In the genomic region with DNA sequence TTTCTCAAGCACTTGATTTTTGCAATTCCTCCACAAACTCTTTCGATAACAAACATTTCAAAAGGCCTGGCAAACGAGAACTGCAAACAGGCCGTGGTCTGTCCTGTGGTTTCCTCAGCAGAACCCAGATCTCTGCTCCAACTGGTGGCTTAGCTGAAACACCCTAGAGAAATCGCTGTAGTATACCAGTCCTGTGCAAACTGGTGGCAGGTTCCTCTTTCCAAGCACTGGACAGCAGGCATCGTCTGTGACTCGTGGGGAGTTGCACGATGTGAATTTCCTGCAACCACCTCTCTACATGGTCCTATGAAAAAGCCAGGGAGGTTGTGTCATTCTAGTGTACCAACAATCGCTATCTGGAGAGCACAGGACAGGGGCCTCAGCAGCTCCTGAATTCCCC, we compare ENCODE assay signal across 20 mouse cellular contexts. TPM values are rescaled to one million over a fixed set of nuclear protein-coding genes. Genes with fewer than 3 reads are reported as not detected.
DNase-seq lines count a peak whose midpoint lies in the region; ATAC-seq and TF ChIP-seq lines count a peak whose summit lies in the region.
"Had no signal": no experiment of that assay in that cellular context is flagged by ENCODE, and none has a peak within 500 bp of the region (broad histone marks: within the 10 kb centered on the region; RNA-seq: fewer than 3 reads in every experiment).

No protein-coding gene starts in this region.

- H3K4me2 ChIP-seq in liver, embryonic 12.5 days: no peak overlapping the region
- no peak overlapping the region for H3K4me2 ChIP-seq in liver, embryonic 11.5 days
- no peak overlapping the region for H3K4me2 ChIP-seq in liver, postnatal 0 days (ENCODE audit: low read depth, low read length)
- H3K4me2 ChIP-seq: forebrain, embryonic 13.5 days; heart, embryonic 13.5 days had no signal

- H3K9ac ChIP-seq in liver, embryonic 12.5 days: no peak overlapping the region
- H3K9ac ChIP-seq in liver, embryonic 11.5 days (ENCODE audit: low read depth, low read length): no peak overlapping the region
- no peak overlapping the region for H3K9ac ChIP-seq in MEL (ENCODE audit: control insufficient read depth, low read depth, low read length, poor library complexity, severe bottlenecking)
- H3K9ac ChIP-seq in liver, postnatal 0 days (replicated peaks): no peak overlapping the region
- H3K9ac ChIP-seq: forebrain, embryonic 13.5 days; heart, embryonic 13.5 days had no signal

- peaks cover 33% of the 10 kb centered on the region for H3K4me1 ChIP-seq in liver, embryonic 12.5 days
- H3K4me1 ChIP-seq in liver, embryonic 11.5 days (replicated peaks; ENCODE audit: control insufficient read depth, insufficient read depth, low read length): peaks cover 11% of the 10 kb centered on the region
- H3K4me1 ChIP-seq in MEL (ENCODE audit: control insufficient read depth in 1 of 2, insufficient read depth in 2 of 2, low read length in 2 of 2): peaks cover 5 to 14% of the 10 kb centered on the region in 2 experiments
- H3K4me1 ChIP-seq in liver, postnatal 0 days (ENCODE audit: insufficient read depth): peaks cover 19% of the 10 kb centered on the region
- peaks cover 31% of the 10 kb centered on the region for H3K4me1 ChIP-seq in forebrain, embryonic 10.5 days
- H3K4me1 ChIP-seq: forebrain, embryonic 13.5 days had no signal

- TF ChIP-seq POLR2A in MEL (IDR thresholded peaks at IDR 0.05; ENCODE audit: control insufficient read depth in 1 of 2, insufficient read depth in 1 of 2, low read depth in 1 of 2, low read length in 2 of 2, poor library complexity in 1 of 2): no peak

- no peak for DNase-seq in liver, embryonic 11.5 days (ENCODE audit: low spot score)
- DNase-seq in MEL (ENCODE audit: low read depth, low spot score): peak; percentile 57
- DNase-seq in liver, postnatal 0 days: peak; percentile 38
- no peak for DNase-seq in forebrain, embryonic 10.5 days (ENCODE audit: extremely low spot score, low spot score)
- DNase-seq in right cerebral cortex, postnatal 14 days: no peak
- DNase-seq in left cerebral cortex, adult 9 months (ENCODE audit: low spot score in 2 of 2): no peak
- DNase-seq: cerebellum, adult 18-20 months; thymus, postnatal 36 days had no signal

- H3K27ac ChIP-seq in liver, embryonic 12.5 days: 0 out of 2 replicates have a peak overlapping the region, but pooled peaks have one; percentile 20
- H3K27ac ChIP-seq in liver, embryonic 11.5 days (ENCODE audit: low read depth, low read length): no peak overlapping the region
- H3K27ac ChIP-seq in MEL (ENCODE audit: control insufficient read depth, low read depth, low read length): no peak overlapping the region
- peak overlapping the region; percentile 64 for H3K27ac ChIP-seq in liver, postnatal 0 days (ENCODE audit: low read depth)
- no peak overlapping the region for H3K27ac ChIP-seq in forebrain, embryonic 10.5 days
- H3K27ac ChIP-seq: forebrain, embryonic 13.5 days; heart, embryonic 13.5 days; kidney, postnatal 0 days; layer of hippocampus, adult 2 months had no signal

- WGBS in liver, embryonic 12.5 days (ENCODE audit: insufficient replicate concordance): 28% methylated on average over 8 of the region's 8 CpGs
- 52% methylated on average over 8 of the region's 8 CpGs for WGBS in liver, embryonic 11.5 days
- 23% methylated on average over 8 of the region's 8 CpGs for WGBS in liver, postnatal 0 days (ENCODE audit: insufficient replicate concordance)
- 92% methylated on average over 8 of the region's 8 CpGs for WGBS in forebrain, embryonic 10.5 days

- peaks cover 14% of the 10 kb centered on the region; the same call in 1 of the 2 replicates for H3K27me3 ChIP-seq in liver, embryonic 12.5 days (replicated peaks)
- no peaks in the 10 kb centered on the region for H3K27me3 ChIP-seq in liver, embryonic 11.5 days (replicated peaks; ENCODE audit: control insufficient read depth, insufficient read depth, low read length)
- H3K27me3 ChIP-seq in MEL (ENCODE audit: control insufficient read depth in 1 of 2, insufficient read depth in 2 of 2, low read length in 2 of 2): no peaks in the 10 kb centered on the region
- no peaks in the 10 kb centered on the region for H3K27me3 ChIP-seq in liver, postnatal 0 days (ENCODE audit: insufficient read depth, low read length)
- H3K27me3 ChIP-seq in forebrain, embryonic 10.5 days (ENCODE audit: poor library complexity, severe bottlenecking): peaks cover 8% of the 10 kb centered on the region; the same call in 1 of the 2 replicates

- no peaks in the 10 kb centered on the region for H3K36me3 ChIP-seq in liver, embryonic 12.5 days
- no peaks in the 10 kb centered on the region for H3K36me3 ChIP-seq in liver, embryonic 11.5 days (ENCODE audit: control insufficient read depth, insufficient read depth, low read length)
- peaks cover 0 to 3% of the 10 kb centered on the region in 2 experiments; a peak in 2 of 4 replicates for H3K36me3 ChIP-seq in MEL (ENCODE audit: control insufficient read depth in 1 of 2, insufficient read depth in 2 of 2, low read length in 2 of 2)
- H3K36me3 ChIP-seq in liver, postnatal 0 days (replicated peaks; ENCODE audit: insufficient read depth, low read length): no peaks in the 10 kb centered on the region
- no peaks in the 10 kb centered on the region for H3K36me3 ChIP-seq in forebrain, embryonic 10.5 days (replicated peaks)
- H3K36me3 ChIP-seq: heart, embryonic 13.5 days; hindbrain, embryonic 10.5 days had no signal

- TF ChIP-seq EP300 in MEL (IDR thresholded peaks at IDR 0.05; ENCODE audit: low read depth in 1 of 2, low read length in 2 of 2): no peak
- no peak for TF ChIP-seq EP300 in liver, postnatal 0 days (IDR thresholded peaks at IDR 0.05; ENCODE audit: low read depth)

- TF ChIP-seq RAD21 in MEL (IDR thresholded peaks at IDR 0.05; ENCODE audit: low read depth, low read length): no peak

- H3K79me2 ChIP-seq in MEL (ENCODE audit: control insufficient read depth, insufficient read depth, low read length, poor library complexity): no peaks in the 10 kb centered on the region

- H3K4me3 ChIP-seq in liver, embryonic 12.5 days: no peak overlapping the region
- H3K4me3 ChIP-seq in liver, embryonic 11.5 days (ENCODE audit: low read depth, low read length): no peak overlapping the region
- no peak overlapping the region for H3K4me3 ChIP-seq in MEL (ENCODE audit: control insufficient read depth in 1 of 2, insufficient read depth in 1 of 2, low read depth in 2 of 2, low read length in 2 of 2)
- H3K4me3 ChIP-seq in liver, postnatal 0 days (ENCODE audit: low read depth, low read length): no peak overlapping the region
- no peak overlapping the region for H3K4me3 ChIP-seq in forebrain, embryonic 10.5 days
- H3K4me3 ChIP-seq: forebrain, embryonic 13.5 days; heart, embryonic 13.5 days; hindbrain, embryonic 10.5 days; layer of hippocampus, adult 2 months had no signal

- H3K9me3 ChIP-seq in liver, embryonic 12.5 days (replicated peaks): no peaks in the 10 kb centered on the region
- H3K9me3 ChIP-seq in liver, embryonic 11.5 days (ENCODE audit: control insufficient read depth, low read length): no peaks in the 10 kb centered on the region
- H3K9me3 ChIP-seq in MEL (replicated peaks; ENCODE audit: insufficient read depth, low read length): no peaks in the 10 kb centered on the region
- H3K9me3 ChIP-seq in liver, postnatal 0 days (ENCODE audit: low read length): no peaks in the 10 kb centered on the region
- no peaks in the 10 kb centered on the region for H3K9me3 ChIP-seq in forebrain, embryonic 10.5 days
- H3K9me3 ChIP-seq: forebrain, embryonic 13.5 days; heart, embryonic 13.5 days; hindbrain, embryonic 10.5 days had no signal

- no peak for TF ChIP-seq CTCF in MEL (IDR thresholded peaks at IDR 0.05 in 2 of 3, conservative IDR thresholded peaks at IDR 0.05 in 1 of 3; ENCODE audit: control insufficient read depth in 1 of 3, insufficient read depth in 1 of 3, low read depth in 2 of 3, low read length in 3 of 3, poor library complexity in 1 of 3, severe bottlenecking in 1 of 3)
- no peak for TF ChIP-seq CTCF in liver, postnatal 0 days (IDR thresholded peaks at IDR 0.05; ENCODE audit: low read depth)

- ATAC-seq in liver, embryonic 12.5 days: no peak
- no peak for ATAC-seq in liver, embryonic 11.5 days (replicated peaks; ENCODE audit: low FRiP score)
- ATAC-seq in liver, postnatal 0 days: peak; percentile 61
- ATAC-seq in megakaryocyte progenitor cell, adult 5-6 weeks (replicated peaks; ENCODE audit: poor library complexity): peak; percentile 88
- ATAC-seq: forebrain, embryonic 13.5 days; intestine, embryonic 16.5 days; Patski had no signal

TF ChIP-seq in MEL, 35 proteins besides CTCF, POLR2A, EP300 and RAD21 (continues in another document):
- no peak for TF ChIP-seq MXI1 (IDR thresholded peaks at IDR 0.05; ENCODE audit: low read depth, low read length)
- TF ChIP-seq SIN3A (IDR thresholded peaks at IDR 0.05; ENCODE audit: low read length): no peak
- no peak for TF ChIP-seq MEF2A (IDR thresholded peaks at IDR 0.05; ENCODE audit: extremely low read depth, insufficient replicate concordance, low read depth, low read length, poor library complexity, severe bottlenecking)
- no peak for TF ChIP-seq TBP (IDR thresholded peaks at IDR 0.05; ENCODE audit: low read depth, low read length)
- no peak for TF ChIP-seq MAX (IDR thresholded peaks at IDR 0.05; ENCODE audit: low read length)
- no peak for TF ChIP-seq MAFK (IDR thresholded peaks at IDR 0.05; ENCODE audit: borderline replicate concordance, low read depth, low read length)
- TF ChIP-seq ZNF384 (IDR thresholded peaks at IDR 0.05; ENCODE audit: low read depth, low read length): no peak
- no peak for TF ChIP-seq MYB (IDR thresholded peaks at IDR 0.05; ENCODE audit: low read depth, low read length)
- no peak for TF ChIP-seq MYC (IDR thresholded peaks at IDR 0.05; ENCODE audit: low read depth, low read length)
- no peak for TF ChIP-seq NRF1 (IDR thresholded peaks at IDR 0.05; ENCODE audit: insufficient read depth, low read depth, low read length, poor library complexity, severe bottlenecking)
- TF ChIP-seq GATA1 (IDR thresholded peaks at IDR 0.05; ENCODE audit: low read depth, low read length): no peak
- no peak for TF ChIP-seq ZC3H11A (IDR thresholded peaks at IDR 0.05; ENCODE audit: low read depth, low read length)
- no peak for TF ChIP-seq POLR2AphosphoS2 (IDR thresholded peaks at IDR 0.05; ENCODE audit: low read length)
- TF ChIP-seq BHLHE40 (IDR thresholded peaks at IDR 0.05; ENCODE audit: borderline replicate concordance, low read depth, low read length): no peak

RNA-seq across cellular contexts. Expression of gene Fcnb, which starts 7.4 kb away (rescaled TPM):
- 6.0 and 8.5 TPM in 2 replicates for polyA plus RNA-seq in liver, embryonic 12.5 days (2016; fragmentation: Nextera tagmentation; extraction: Ambion mirVana)
- 4.1 and 5.6 TPM in 2 replicates for polyA plus RNA-seq in liver, embryonic 11.5 days (2014; fragmentation: Nextera tagmentation; extraction: Ambion mirVana)
- not detected in 2 replicates for total RNA-seq in MEL (2012; rRNA removed)
- not detected for polyA plus RNA-seq in MEL (2012; ENCODE audit: insufficient read depth in 1 of 2, insufficient read length in 2 of 2, low read depth in 1 of 2, low replicate concordance in 2 of 2, missing spikeins in 1 of 2)
- 56.1 and 57.0 TPM in 2 replicates for polyA plus RNA-seq in liver, postnatal 0 days (2015; fragmentation: Nextera tagmentation; extraction: Ambion mirVana)
- 149 and 237 TPM in 2 replicates for total RNA-seq in megakaryocyte progenitor cell, adult 5-6 weeks (2015)
- 92.7 and 139 TPM in 2 replicates for total RNA-seq in megakaryocyte progenitor cell, adult 5-6 weeks (2017)
- not detected in 2 replicates for polyA plus RNA-seq in forebrain, embryonic 10.5 days (2016; fragmentation: Nextera tagmentation; extraction: Ambion mirVana)
- total RNA-seq: layer of hippocampus, adult 2 months; left cerebral cortex, postnatal 14 days; liver, adult 2 months had no signal
- polyA plus RNA-seq: forebrain, embryonic 13.5 days; gonadal fat pad, adult 2 months; hindbrain, embryonic 10.5 days; kidney, postnatal 0 days; liver, adult 2 months; Patski had no signal

Comparison
In these comparisons a context has a peak if more than half of its experiments do, and no peak if none do; other contexts are left out.
1. ATAC-seq: peak in liver, postnatal 0 days (single experiment) and megakaryocyte progenitor cell, adult 5-6 weeks (single experiment); none in liver, embryonic 12.5 days (single experiment) and liver, embryonic 11.5 days (single experiment).
2. H3K27ac ChIP-seq: peak in liver, embryonic 12.5 days (single experiment) and liver, postnatal 0 days (single experiment); none in liver, embryonic 11.5 days (single experiment), MEL (single experiment) and forebrain, embryonic 10.5 days (single experiment).
3. DNase-seq: peak in MEL (single experiment) and liver, postnatal 0 days (single experiment); none in liver, embryonic 11.5 days (single experiment), forebrain, embryonic 10.5 days (single experiment), right cerebral cortex, postnatal 14 days (single experiment) and left cerebral cortex, adult 9 months (0 of 2).